Mouse (Mus musculus) intestine, embryonic 16.5 days (tissue): ENCODE measurements around the gene Foxq1. TPM values are rescaled to one million over a fixed set of nuclear protein-coding genes. Genes with fewer than 3 reads are reported as not detected.

Source experiments
- ATAC-seq: fragments of 200-750 bp; cut with Nextera tagmentation; 2 replicates; pipeline ENCODE4 v1.8.0; 2017; ENCODE audit warnings: moderate TSS enrichment, moderate library complexity
- H3K27ac ChIP-seq: fragments of 300-500 bp; sonication (generic); 2 replicates; pipeline ENCODE4 v1.5.1; 2014; ENCODE audit warnings: mild to moderate bottlenecking, low read length
- H3K27me3 ChIP-seq: fragments of 300-500 bp; sonication (generic); replicated peaks from 2 replicates; pipeline ENCODE4 v1.6.1; 2014; ENCODE audit warnings: low read length, control low read depth, mixed read lengths; ENCODE audit not compliant: control insufficient read depth, insufficient read depth
- H3K36me3 ChIP-seq: fragments of 300-500 bp; sonication (generic); 2 replicates; pipeline ENCODE4 v1.6.1; 2014; ENCODE audit warnings: low read length, control low read depth; ENCODE audit not compliant: control insufficient read depth, insufficient read depth
- H3K4me1 ChIP-seq: fragments of 300-500 bp; sonication (generic); 2 replicates; pipeline ENCODE4 v1.6.1; 2014; ENCODE audit warnings: low read length, control low read depth, mixed read lengths; ENCODE audit not compliant: control insufficient read depth, insufficient read depth
- H3K4me2 ChIP-seq: fragments of 300-500 bp; sonication (generic); 2 replicates; pipeline ENCODE4 v1.6.1; 2014; ENCODE audit warnings: low read depth, low read length, control low read depth
- H3K4me3 ChIP-seq: fragments of 300-500 bp; sonication (generic); 2 replicates; pipeline ENCODE4 v1.5.1; 2014; ENCODE audit warnings: mild to moderate bottlenecking, low read length
- H3K9ac ChIP-seq: fragments of 300-500 bp; sonication (generic); 2 replicates; pipeline ENCODE4 v1.6.1; 2014; ENCODE audit warnings: low read depth, low read length
- H3K9me3 ChIP-seq: fragments of 300-500 bp; sonication (generic); 2 replicates; pipeline ENCODE4 v1.6.1; 2016; ENCODE audit warnings: low read length, control low read depth; ENCODE audit not compliant: control insufficient read depth
- WGBS: fragments of 180-500 bp; shearing (Covaris S2); extraction: QIAGEN DNeasy Blood & Tissue Kit; methylation state at CpG from one replicate; pipeline ENCODE4 v1.1.7; 2014; 5-methylcytosine and 5-hydroxymethylcytosine counted together
- polyA plus RNA-seq: library from polyadenylated mRNA; unstranded; fragments of >200 nt; fragmentation: Nextera tagmentation; extraction: Ambion mirVana; gene quantifications from 2 replicates; pipeline ENCODE4 v1.2.1, GENCODE M21; 2015

The Foxq1 gene
- polyA plus RNA-seq, 1 experiment from 2014 or later = 1.2 TPM

- Histone ChIP-seq H3K9ac (no peak overlapping the region), H3K27ac (no peak overlapping the region), H3K4me1 (0 out of 2 replicates have a peak, but pooled peaks cover 2% of the 10 kb centered on the region), H3K4me3 (no peak overlapping the region), H3K27me3 (peaks cover 10% of the 10 kb centered on the region), H3K4me2 (no peak overlapping the region), H3K9me3 (no peaks in the 10 kb centered on the region), H3K36me3 (no peaks in the 10 kb centered on the region)
- 47% methylated on average over 6 of the region's 6 CpGs for WGBS
- ATAC-seq = no peak
These were observed 8.5 kb downstream of the Foxq1 start for GRCm38 (mm10) chr13:31564394-31564793.

DNA sequence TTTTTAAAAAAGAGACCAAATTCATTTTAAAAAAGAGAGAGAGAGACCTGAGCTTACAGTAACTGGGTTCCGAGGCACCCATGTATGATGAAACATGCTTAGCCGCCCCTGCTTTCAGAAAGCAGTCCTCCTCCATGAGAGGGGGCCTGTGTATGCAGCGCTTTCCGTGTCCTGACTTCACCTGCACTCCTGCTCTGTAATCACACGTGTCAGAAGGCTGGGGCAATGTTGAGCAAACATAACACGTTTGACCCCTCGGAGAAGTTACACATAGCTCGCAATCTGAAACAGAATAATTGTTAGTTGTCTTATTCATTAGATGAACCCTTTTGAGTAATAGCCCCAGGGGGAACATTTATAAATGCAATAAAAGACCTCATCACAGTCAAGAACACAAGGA lies 11.2 kb downstream of the Foxq1 start:
- H3K9ac ChIP-seq = no peak overlapping the region
- peak; percentile 57 for ATAC-seq
- no peak overlapping the region for H3K27ac ChIP-seq
- 0 out of 2 replicates have a peak, but pooled peaks cover 2% of the 10 kb centered on the region for H3K4me1 ChIP-seq
- no peaks in the 10 kb centered on the region for H3K36me3 ChIP-seq
- H3K4me3 ChIP-seq = no peak overlapping the region
- H3K27me3 ChIP-seq = no peaks in the 10 kb centered on the region
- no peak overlapping the region for H3K4me2 ChIP-seq
- 66% methylated on average over 8 of the region's 8 CpGs for WGBS
- no peaks in the 10 kb centered on the region for H3K9me3 ChIP-seq

- Histone ChIP-seq H3K9me3 (no peaks in the 10 kb centered on the region), H3K27me3 (no peaks in the 10 kb centered on the region), H3K27ac (no peak overlapping the region), H3K4me2 (no peak overlapping the region), H3K9ac (no peak overlapping the region), H3K4me1 (0 out of 2 replicates have a peak, but pooled peaks cover 2% of the 10 kb centered on the region), H3K4me3 (no peak overlapping the region), H3K36me3 (no peaks in the 10 kb centered on the region)
- WGBS = 73% methylated on average over 6 of the region's 6 CpGs
- peak; percentile 96 for ATAC-seq
These were observed 11.8 kb downstream of the Foxq1 start for GRCm38 (mm10) chr13:31567617-31568294.

GRCm38 (mm10) chr13:31572806-31573508 lies 17.0 kb downstream of the Foxq1 start:
- Histone ChIP-seq H3K9me3 (no peaks in the 10 kb centered on the region), H3K4me3 (no peak overlapping the region), H3K27me3 (no peaks in the 10 kb centered on the region), H3K4me1 (peaks cover 5% of the 10 kb centered on the region), H3K27ac (no peak overlapping the region), H3K9ac (no peak overlapping the region), H3K4me2 (no peak overlapping the region), H3K36me3 (no peaks in the 10 kb centered on the region)
- ATAC-seq = no peak
- WGBS = 87% methylated on average over 10 of the region's 10 CpGs

- Histone ChIP-seq H3K4me3 (no peak overlapping the region), H3K27ac (no peak overlapping the region), H3K9ac (no peak overlapping the region), H3K4me2 (no peak overlapping the region), H3K9me3 (no peaks in the 10 kb centered on the region), H3K4me1 (peaks cover 7% of the 10 kb centered on the region), H3K36me3 (no peaks in the 10 kb centered on the region), H3K27me3 (no peaks in the 10 kb centered on the region)
- WGBS = 81% methylated on average over 3 of the region's 3 CpGs
- ATAC-seq = no peak
These were observed 18.7 kb downstream of the Foxq1 start for GRCm38 (mm10) chr13:31574627-31575026.

DNA sequence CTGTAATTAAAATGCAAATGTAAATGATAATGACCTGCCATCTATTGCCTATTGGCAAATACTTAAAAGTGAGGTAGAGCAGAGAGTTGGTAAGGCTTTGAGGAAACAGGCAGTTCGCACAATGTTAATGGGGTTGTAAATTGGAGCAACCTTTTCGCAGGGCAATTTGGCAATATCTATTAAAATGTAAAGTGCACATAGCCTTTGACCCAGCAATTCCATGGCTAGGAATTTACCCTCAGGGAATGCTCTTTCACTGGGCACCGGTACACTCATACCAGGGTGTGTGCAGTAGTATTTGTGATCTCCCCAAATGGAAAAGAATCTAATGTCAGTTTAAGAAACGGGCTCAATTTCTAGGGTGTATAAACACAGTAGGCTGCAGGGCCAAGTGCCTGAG lies 20.8 kb downstream of the Foxq1 start:
- H3K27ac ChIP-seq = no peak overlapping the region
- WGBS = 46% methylated on average over 4 of the region's 4 CpGs
- no peak for ATAC-seq
- H3K9me3 ChIP-seq = no peaks in the 10 kb centered on the region
- no peaks in the 10 kb centered on the region for H3K36me3 ChIP-seq
- no peak overlapping the region for H3K9ac ChIP-seq
- H3K4me1 ChIP-seq = peaks cover 7% of the 10 kb centered on the region
- H3K4me3 ChIP-seq = no peak overlapping the region
- H3K27me3 ChIP-seq = no peaks in the 10 kb centered on the region
- no peak overlapping the region for H3K4me2 ChIP-seq

DNA sequence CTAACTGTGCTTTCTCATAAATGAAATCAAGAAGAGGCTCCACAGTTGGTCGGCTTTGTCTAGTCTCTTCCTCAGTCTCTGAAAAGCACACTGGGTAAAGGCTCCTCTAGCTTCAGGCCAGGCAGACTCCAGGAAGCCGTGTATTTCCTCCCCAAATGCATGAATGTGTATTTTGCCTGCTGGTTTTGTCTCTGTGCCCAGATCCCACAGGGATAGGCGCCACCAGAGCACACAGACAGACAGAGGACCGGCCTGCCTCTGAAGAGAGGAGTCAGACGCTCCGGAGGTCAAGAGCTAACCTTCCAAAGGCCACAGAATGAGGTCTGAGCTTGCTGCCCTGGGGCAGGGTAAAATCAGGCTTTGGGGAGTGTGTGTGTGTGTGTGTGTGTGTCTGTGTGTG lies 21.6 kb downstream of the Foxq1 start:
- no peak for ATAC-seq

GRCm38 (mm10) chr13:31578389-31578788 lies 22.5 kb downstream of the Foxq1 start:
- Histone ChIP-seq H3K4me2 (no peak overlapping the region), H3K27me3 (no peaks in the 10 kb centered on the region), H3K27ac (no peak overlapping the region; the same call in 1 of the 2 replicates), H3K4me3 (no peak overlapping the region), H3K9ac (no peak overlapping the region), H3K4me1 (peaks cover 7% of the 10 kb centered on the region), H3K36me3 (no peaks in the 10 kb centered on the region), H3K9me3 (no peaks in the 10 kb centered on the region)
- 50% methylated on average over 10 of the region's 10 CpGs for WGBS
- ATAC-seq = peak; percentile 95

More for the DNA sequence above, 21.6 kb downstream of the Foxq1 start:
- H3K36me3 ChIP-seq = no peaks in the 10 kb centered on the region
- H3K27ac ChIP-seq = peak overlapping the region; percentile 14; the same call in 1 of the 2 replicates
- no peak overlapping the region for H3K4me2 ChIP-seq
- 33% methylated on average over 6 of the region's 6 CpGs for WGBS
- peaks cover 7% of the 10 kb centered on the region for H3K4me1 ChIP-seq
- no peaks in the 10 kb centered on the region for H3K9me3 ChIP-seq
- H3K9ac ChIP-seq = no peak overlapping the region
- no peak overlapping the region for H3K4me3 ChIP-seq
- H3K27me3 ChIP-seq = no peaks in the 10 kb centered on the region

DNA sequence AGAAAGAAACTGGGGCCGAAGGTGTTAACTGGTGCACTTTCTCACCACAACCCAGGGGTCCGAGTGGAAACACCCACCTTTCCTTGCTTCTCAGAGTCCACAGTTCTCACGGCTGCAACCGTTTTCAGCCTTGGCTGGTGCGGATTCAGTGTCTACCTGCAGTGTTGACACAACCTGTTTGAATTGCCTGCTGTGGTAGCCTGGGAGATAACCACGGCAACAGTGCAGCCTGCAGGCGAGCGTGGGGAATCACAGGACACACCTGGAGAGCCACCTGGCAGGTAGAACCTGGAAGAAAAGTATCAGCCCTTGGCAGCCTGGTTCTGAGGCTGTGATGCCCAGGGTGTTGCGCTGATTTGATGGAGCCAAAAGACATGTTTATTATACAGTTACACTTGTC lies 23.9 kb downstream of the Foxq1 start:
- Histone ChIP-seq H3K9me3 (no peaks in the 10 kb centered on the region), H3K9ac (no peak overlapping the region), H3K4me2 (peak overlapping the region; percentile 23; the same call in 1 of the 2 replicates), H3K36me3 (no peaks in the 10 kb centered on the region), H3K27ac (no peak overlapping the region), H3K4me1 (peaks cover 7% of the 10 kb centered on the region), H3K27me3 (no peaks in the 10 kb centered on the region), H3K4me3 (no peak overlapping the region)
- ATAC-seq = peak; percentile 57; the same call in 1 of the 2 replicates
- WGBS = 47% methylated on average over 9 of the region's 9 CpGs
